Comparison of ENCODE assay signal across 13 mouse cellular contexts in the genomic region with DNA sequence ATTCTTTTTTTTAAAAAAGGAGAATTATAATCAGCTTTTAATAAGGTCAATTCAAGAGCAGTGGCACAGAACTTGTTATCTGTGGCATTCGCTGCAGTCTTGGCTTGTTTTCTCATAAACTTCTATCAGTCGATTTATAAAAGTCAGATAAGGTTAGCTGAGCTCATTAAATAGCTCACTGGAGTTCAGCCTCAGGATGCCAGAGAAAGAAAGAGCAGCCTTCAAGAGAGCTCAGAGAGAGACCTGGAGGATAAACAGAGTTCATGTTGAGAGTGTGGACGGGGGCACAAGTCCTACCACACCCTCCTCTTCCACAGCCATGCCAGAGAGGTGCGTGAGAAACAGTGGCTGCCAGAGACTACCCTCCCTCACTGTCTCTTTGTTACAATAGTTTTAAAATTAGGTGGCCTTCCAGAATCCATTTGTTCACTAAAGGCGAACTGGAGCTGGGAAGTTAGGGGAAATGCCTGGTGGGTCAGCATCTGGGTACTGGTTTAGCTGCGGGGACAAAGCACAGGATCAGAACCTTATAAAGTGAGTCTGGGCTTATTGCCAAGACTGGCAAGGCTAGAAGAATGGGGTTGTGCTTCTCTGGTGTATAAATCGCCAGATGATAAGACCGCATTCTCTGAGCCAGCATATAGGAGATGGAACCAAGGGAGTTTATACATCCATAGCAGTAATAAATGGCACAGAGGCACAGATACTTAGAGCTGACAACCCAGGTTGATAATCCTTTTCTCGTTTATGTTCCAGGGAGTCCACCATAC. TPM values are rescaled to one million over a fixed set of nuclear protein-coding genes. Genes with fewer than 3 reads are reported as not detected.
DNase-seq lines count a peak whose midpoint lies in the region; ATAC-seq lines count a peak whose summit lies in the region.
"Had no signal": no experiment of that assay in that cellular context is flagged by ENCODE, and none has a peak within 500 bp of the region (broad histone marks: within the 10 kb centered on the region; RNA-seq: fewer than 3 reads in every experiment).

No protein-coding gene starts in this region.

- H3K4me1 ChIP-seq in heart, embryonic 16.5 days (ENCODE audit: control insufficient read depth, insufficient read depth, low read length): peaks cover 38% of the 10 kb centered on the region
- peaks cover 27% of the 10 kb centered on the region for H3K4me1 ChIP-seq in embryonic facial prominence, embryonic 12.5 days
- H3K4me1 ChIP-seq: liver, embryonic 12.5 days had no signal

- peak overlapping the region; percentile 88 for H3K27ac ChIP-seq in heart, embryonic 16.5 days (ENCODE audit: low read length)
- peak overlapping the region; percentile 96 for H3K27ac ChIP-seq in embryonic facial prominence, embryonic 12.5 days
- H3K27ac ChIP-seq: forebrain, embryonic 13.5 days; liver, embryonic 12.5 days; midbrain, embryonic 10.5 days had no signal

- H3K36me3 ChIP-seq in heart, embryonic 16.5 days (ENCODE audit: control insufficient read depth, insufficient read depth): no peaks in the 10 kb centered on the region
- no peaks in the 10 kb centered on the region for H3K36me3 ChIP-seq in embryonic facial prominence, embryonic 12.5 days
- H3K36me3 ChIP-seq: liver, embryonic 12.5 days; midbrain, embryonic 10.5 days had no signal

- no peak for DNase-seq in heart, postnatal 36 days
- DNase-seq in retina, postnatal 1 day: peak; percentile 18
- no peak for DNase-seq in retina, embryonic 14.5 days (ENCODE audit: low spot score)
- DNase-seq in left cerebral cortex, postnatal 4 days: no peak
- DNase-seq in adrenal gland, postnatal 4 days (ENCODE audit: low spot score in 2 of 2): no peak
- DNase-seq: cerebellum, adult 11-12 months; kidney, adult 11 months; thymus, postnatal 25 days had no signal

- H3K4me2 ChIP-seq in heart, embryonic 16.5 days (ENCODE audit: low read depth, low read length): peak overlapping the region; percentile 42
- H3K4me2 ChIP-seq in embryonic facial prominence, embryonic 12.5 days (replicated peaks): no peak overlapping the region
- H3K4me2 ChIP-seq: forebrain, embryonic 13.5 days; liver, embryonic 12.5 days had no signal

- no peaks in the 10 kb centered on the region for H3K27me3 ChIP-seq in heart, embryonic 16.5 days (ENCODE audit: control insufficient read depth, insufficient read depth, low read length)
- no peaks in the 10 kb centered on the region for H3K27me3 ChIP-seq in embryonic facial prominence, embryonic 12.5 days
- H3K27me3 ChIP-seq: forebrain, embryonic 13.5 days; liver, embryonic 12.5 days had no signal

- ATAC-seq in heart, embryonic 16.5 days (replicated peaks; ENCODE audit: extremely low read depth, insufficient read depth, low FRiP score): peak; percentile 44; the same call in 1 of the 2 replicates
- ATAC-seq in embryonic facial prominence, embryonic 12.5 days (ENCODE audit: insufficient number of reproducible peaks, insufficient read depth, low FRiP score, low TSS enrichment): no peak
- ATAC-seq: forebrain, embryonic 13.5 days; liver, embryonic 12.5 days had no signal

- H3K9me3 ChIP-seq in heart, embryonic 16.5 days (replicated peaks; ENCODE audit: control insufficient read depth, low read length): no peaks in the 10 kb centered on the region
- H3K9me3 ChIP-seq in embryonic facial prominence, embryonic 12.5 days: no peaks in the 10 kb centered on the region
- H3K9me3 ChIP-seq: forebrain, embryonic 13.5 days; liver, embryonic 12.5 days; midbrain, embryonic 10.5 days had no signal

- WGBS in heart, embryonic 16.5 days: 19% methylated on average over 9 of the region's 9 CpGs
- 73% methylated on average over 9 of the region's 9 CpGs for WGBS in embryonic facial prominence, embryonic 12.5 days

- no peak overlapping the region for H3K4me3 ChIP-seq in heart, embryonic 16.5 days (ENCODE audit: low read length)
- no peak overlapping the region for H3K4me3 ChIP-seq in embryonic facial prominence, embryonic 12.5 days
- H3K4me3 ChIP-seq: forebrain, embryonic 13.5 days; liver, embryonic 12.5 days; midbrain, embryonic 10.5 days had no signal

- intact Hi-C loops in heart, postnatal 36 days (cut with DNase I): loop anchor here (5.0 kb wide), 1 partner anchor 42 kb away; no protein-coding TSS in a partner anchor
- intact Hi-C loops in left cerebral cortex, postnatal 4 days (cut with DNase I): no loop called here

- peak overlapping the region; percentile 21; the same call in 1 of the 2 replicates for H3K9ac ChIP-seq in heart, embryonic 16.5 days (ENCODE audit: low read length)
- no peak overlapping the region for H3K9ac ChIP-seq in embryonic facial prominence, embryonic 12.5 days
- H3K9ac ChIP-seq: forebrain, embryonic 13.5 days; liver, embryonic 12.5 days had no signal

RNA-seq across cellular contexts. Expression of a gene that starts 47.1 kb away (rescaled TPM):
- polyA plus RNA-seq in heart, embryonic 16.5 days (2015; fragmentation: Nextera tagmentation; extraction: Ambion mirVana): 420 and 441 TPM in 2 replicates
- 100 to 1,000 TPM in 1 of 2 experiments, 10 to 100 TPM in 1; 80.0 to 103 TPM for total RNA-seq in heart, postnatal 36 days (2021)
- 512 and 537 TPM in 2 replicates for polyA plus RNA-seq in embryonic facial prominence, embryonic 12.5 days (2016; fragmentation: Nextera tagmentation; extraction: Ambion mirVana)
- total RNA-seq in left cerebral cortex, postnatal 4 days (2021): 10 to 100 TPM; 66.2 to 75.2 TPM
- 100 to 1,000 TPM; 242 to 304 TPM for total RNA-seq in adrenal gland, postnatal 4 days (2021)
